Mouse (Mus musculus) monocyte, adult 5-6 weeks (primary cell): ENCODE results near the gene Myadml2. TPM values are rescaled to one million over a fixed set of nuclear protein-coding genes. Genes with fewer than 3 reads are reported as not detected.
A peak's percentile ranks its signal among the peaks of the same experiment; 100 is the strongest.

Experiments used
- ATAC-seq: fragments of 153-309, 156-312 bp; replicated peaks from 2 replicates; pipeline ENCODE4 v1.8.0; 2017; ENCODE audit warnings: mild to moderate bottlenecking; ENCODE audit not compliant: low TSS enrichment, insufficient number of reproducible peaks, severe bottlenecking, poor library complexity, low FRiP score
- total RNA-seq: library from RNA; stranded (forward); fragments of 200-1000, 200-491, 200-594 nt; gene quantifications from 3 replicates; pipeline ENCODE4 v1.2.3, GENCODE M21; 2017

Myadml2 gene
- total RNA-seq, 1 experiment from 2014 or later, result not detected

GRCm38 (mm10) chr11:120632559-120633519 lies 15.1 kb downstream of the Myadml2 start:
- ATAC-seq, result 0 out of 2 replicates have a peak, but pooled peaks have one; percentile 10

- no peak for ATAC-seq
Observed at GRCm38 (mm10) chr11:120631726-120632448, 16.1 kb downstream of the Myadml2 start.

GRCm38 (mm10) chr11:120630881-120631725 lies 16.9 kb downstream of the Myadml2 start:
- ATAC-seq, result no peak

GRCm38 (mm10) chr11:120630401-120630871 lies 17.5 kb downstream of the Myadml2 start:
- ATAC-seq, result peak; percentile 43

GRCm38 (mm10) chr11:120629911-120630310 lies 18.0 kb downstream of the Myadml2 start:
- no peak for ATAC-seq

- ATAC-seq, result peak; percentile 23
Observed at GRCm38 (mm10) chr11:120629341-120629730, 18.6 kb downstream of the Myadml2 start.

GRCm38 (mm10) chr11:120628601-120629340 lies 19.2 kb downstream of the Myadml2 start:
- no peak for ATAC-seq

- peak; percentile 25 for ATAC-seq
Observed at GRCm38 (mm10) chr11:120627468-120628300, 20.3 kb downstream of the Myadml2 start.

GRCm38 (mm10) chr11:120626785-120627467 lies 21.0 kb downstream of the Myadml2 start:
- ATAC-seq, result no peak

- no peak for ATAC-seq
Observed at GRCm38 (mm10) chr11:120625152-120625775, 22.7 kb downstream of the Myadml2 start, which contains the start of gene Sirt7. Sirt7 (minus strand) TSS chr11:120625240.

- no peak for ATAC-seq
Observed at GRCm38 (mm10) chr11:120624680-120625111, 23.3 kb downstream of the Myadml2 start.

GRCm38 (mm10) chr11:120623961-120624679 lies 23.8 kb downstream of the Myadml2 start:
- no peak for ATAC-seq

- ATAC-seq, result no peak
Observed at GRCm38 (mm10) chr11:120622805-120623204, 25.2 kb downstream of the Myadml2 start.

- ATAC-seq, result no peak
Observed at GRCm38 (mm10) chr11:120620195-120620594, 27.8 kb downstream of the Myadml2 start.
